Mouse (Mus musculus): ENCODE results near the gene Fbxo30.
"Not testable (repeated sequence)": the region's sequence is repeated elsewhere in the genome, so short reads cannot be mapped to it uniquely, and the experiment has no call there.

The Fbxo30 gene

GRCm38 (mm10) chr10:11280578-11281463 lies at the start of gene Fbxo30:
Fbxo30 (plus strand) TSS chr10:11281330.
- peak; percentile 89 for DNase-seq

GRCm38 (mm10) chr10:11233208-11233607 lies 47.9 kb upstream of the Fbxo30 start:
- no peak for DNase-seq

GRCm38 (mm10) chr10:11242988-11243387 lies 38.1 kb upstream of the Fbxo30 start:
- not testable (repeated sequence) for DNase-seq

GRCm38 (mm10) chr10:11248210-11248609 lies 32.9 kb upstream of the Fbxo30 start:
- no peak for DNase-seq

- no peak for DNase-seq
Measured at GRCm38 (mm10) chr10:11250247-11250997, 30.7 kb upstream of the Fbxo30 start.

GRCm38 (mm10) chr10:11253581-11253980 lies 27.5 kb upstream of the Fbxo30 start:
- not testable (repeated sequence) for DNase-seq

GRCm38 (mm10) chr10:11260119-11260518 lies 21.0 kb upstream of the Fbxo30 start:
- no peak for DNase-seq

- DNase-seq = not testable (repeated sequence)
Measured at GRCm38 (mm10) chr10:11262292-11262691, 18.8 kb upstream of the Fbxo30 start.

- DNase-seq = not testable (repeated sequence)
Measured at GRCm38 (mm10) chr10:11263795-11264194, 17.3 kb upstream of the Fbxo30 start.

- no peak for DNase-seq
Measured at GRCm38 (mm10) chr10:11269165-11269564, 12.0 kb upstream of the Fbxo30 start.

GRCm38 (mm10) chr10:11274431-11274830 lies 6.7 kb upstream of the Fbxo30 start:
- no peak for DNase-seq

GRCm38 (mm10) chr10:11280235-11280577 lies 924 bp upstream of the Fbxo30 start:
- no peak for DNase-seq

- DNase-seq = peak; percentile 52
Measured at GRCm38 (mm10) chr10:11281498-11282305, 572 bp downstream of the Fbxo30 start.

GRCm38 (mm10) chr10:11282306-11282631 lies 1.1 kb downstream of the Fbxo30 start:
- no peak for DNase-seq

GRCm38 (mm10) chr10:11298418-11298817 lies 17.3 kb downstream of the Fbxo30 start:
- no peak for DNase-seq

GRCm38 (mm10) chr10:11305365-11306053 lies 24.4 kb downstream of the Fbxo30 start:
- no peak for DNase-seq

- DNase-seq = no peak
Measured at GRCm38 (mm10) chr10:11306054-11306367, 24.9 kb downstream of the Fbxo30 start.

GRCm38 (mm10) chr10:11309866-11310265 lies 28.7 kb downstream of the Fbxo30 start:
- no peak for DNase-seq

GRCm38 (mm10) chr10:11310481-11310880 lies 29.4 kb downstream of the Fbxo30 start:
- DNase-seq = no peak

GRCm38 (mm10) chr10:11317856-11318454 lies 36.8 kb downstream of the Fbxo30 start:
- not testable (repeated sequence) for DNase-seq

GRCm38 (mm10) chr10:11319446-11319970 lies 38.4 kb downstream of the Fbxo30 start:
- DNase-seq = no peak

GRCm38 (mm10) chr10:11322316-11322715 lies 41.2 kb downstream of the Fbxo30 start:
- no peak for DNase-seq
